Mouse (Mus musculus): ENCODE data around the gene Creb5. TPM values are rescaled to one million over a fixed set of nuclear protein-coding genes. Genes with fewer than 3 reads are reported as not detected.

Gene Creb5
- total RNA-seq (2021), result 10 to 100 TPM; 12.5 to 15.7 TPM
- long read RNA-seq, experiment 1, partial matches to known transcripts, result 1 of 12 reads
- long read RNA-seq, experiment 1, other reads (novel, unspliced or antisense), result 11 of 12 reads
- long read RNA-seq, experiment 2, full-length matches to known transcripts, result 3 of 8 reads
- long read RNA-seq, experiment 2, partial matches to known transcripts, result 3 of 8 reads
- long read RNA-seq, experiment 2, other reads (novel, unspliced or antisense), result 2 of 8 reads

- DNase-seq, result peak; percentile 90 to 95
- intact Hi-C loops (cut with DNase I), result no loop called here
These were observed at the start of gene Creb5 for GRCm38 (mm10) chr6:53287038-53287561. Creb5 (plus strand) TSS chr6:53287270.

- intact Hi-C loops (cut with DNase I), result no loop called here
These were observed 27.2 kb upstream of the Creb5 start for GRCm38 (mm10) chr6:53259841-53260240.

GRCm38 (mm10) chr6:53262401-53262800 lies 24.7 kb upstream of the Creb5 start:
- intact Hi-C loops (cut with DNase I), result no loop called here
- no peak for DNase-seq

More at GRCm38 (mm10) chr6:53259841-53260240, 27.2 kb upstream of the Creb5 start:
- DNase-seq, result no peak

GRCm38 (mm10) chr6:53267036-53267435 lies 20.0 kb upstream of the Creb5 start:
- intact Hi-C loops (cut with DNase I), result loop anchor here (1.0 to 5.0 kb wide), 3 partner anchors 275 to 454 kb away; no protein-coding TSS in a partner anchor
- DNase-seq, result peak in 1 of 2 experiments; percentile 44

GRCm38 (mm10) chr6:53267732-53268505 lies 19.2 kb upstream of the Creb5 start:
- DNase-seq, result no peak
- intact Hi-C loops (cut with DNase I), result loop anchor here (1.0 to 5.0 kb wide), 3 partner anchors 274 to 453 kb away; no protein-coding TSS in a partner anchor

- no peak for DNase-seq
- intact Hi-C loops (cut with DNase I), result no loop called here
These were observed 15.9 kb upstream of the Creb5 start for GRCm38 (mm10) chr6:53271216-53271615.

- DNase-seq, result no peak
- intact Hi-C loops (cut with DNase I), result no loop called here
These were observed 15.4 kb upstream of the Creb5 start for GRCm38 (mm10) chr6:53271636-53272035.

- intact Hi-C loops (cut with DNase I), result no loop called here
- peak; percentile 62 to 68 for DNase-seq
These were observed 557 bp upstream of the Creb5 start for GRCm38 (mm10) chr6:53286389-53287037.

- intact Hi-C loops (cut with DNase I), result no loop called here
- peak; percentile 62 to 64 for DNase-seq
These were observed 702 bp downstream of the Creb5 start for GRCm38 (mm10) chr6:53287562-53288381.

- peak in 1 of 2 experiments; percentile 10 for DNase-seq
- intact Hi-C loops (cut with DNase I), result no loop called here
These were observed 1.8 kb downstream of the Creb5 start for GRCm38 (mm10) chr6:53288584-53289558.

- no peak for DNase-seq
- intact Hi-C loops (cut with DNase I), result no loop called here
These were observed 2.6 kb downstream of the Creb5 start for GRCm38 (mm10) chr6:53289659-53290058.

GRCm38 (mm10) chr6:53290215-53290990 lies 3.3 kb downstream of the Creb5 start:
- intact Hi-C loops (cut with DNase I), result no loop called here
- DNase-seq, result peak; percentile 17 to 25

- intact Hi-C loops (cut with DNase I), result no loop called here
- DNase-seq, result no peak
These were observed 5.9 kb downstream of the Creb5 start for GRCm38 (mm10) chr6:53292931-53293330.

GRCm38 (mm10) chr6:53297851-53298250 lies 10.8 kb downstream of the Creb5 start:
- intact Hi-C loops (cut with DNase I), result no loop called here

GRCm38 (mm10) chr6:53304201-53304600 lies 17.1 kb downstream of the Creb5 start:
- intact Hi-C loops (cut with DNase I), result no loop called here
- DNase-seq, result no peak

More at GRCm38 (mm10) chr6:53297851-53298250, 10.8 kb downstream of the Creb5 start:
- no peak for DNase-seq

GRCm38 (mm10) chr6:53306156-53306555 lies 19.1 kb downstream of the Creb5 start:
- no peak for DNase-seq
- intact Hi-C loops (cut with DNase I), result no loop called here

- intact Hi-C loops (cut with DNase I), result no loop called here
- DNase-seq, result no peak
These were observed 19.6 kb downstream of the Creb5 start for GRCm38 (mm10) chr6:53306710-53307109.

- intact Hi-C loops (cut with DNase I), result no loop called here
- DNase-seq, result no peak
These were observed 21.6 kb downstream of the Creb5 start for GRCm38 (mm10) chr6:53308684-53309083.

Measured in heart, postnatal 14 days (tissue).